Mouse (Mus musculus): ENCODE measurements at regions not wholly inside any gene's neighbourhood (a gene's known extent, or its start where the extent isn't known, plus 50 kb on each side); places are given as distances from the start of the nearest gene placed in this dataset.

DNA sequence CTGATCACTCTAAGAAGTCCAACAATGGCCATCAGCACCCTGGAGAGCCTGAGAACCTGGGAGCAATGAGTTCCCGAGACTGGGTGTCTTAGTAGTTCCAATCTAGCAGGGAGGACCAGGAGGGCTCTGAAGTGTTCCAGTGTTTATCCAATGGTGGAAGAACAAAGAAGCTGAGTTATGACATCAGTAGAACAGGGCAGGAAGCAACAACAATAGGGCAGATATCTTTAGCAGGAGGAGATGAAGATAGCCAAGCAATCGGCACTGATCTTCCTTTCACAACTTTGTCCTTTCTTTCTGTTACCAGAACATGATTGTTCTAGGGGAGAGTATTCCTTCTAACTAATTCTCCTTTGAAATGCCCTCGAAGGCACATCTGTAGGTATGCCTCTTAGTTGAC, 355.0 kb downstream of the Btg1 start:
- WGBS, result 73% methylated on average over 3 of the region's 3 CpGs
- H3K4me3 ChIP-seq (ENCODE audit: insufficient read depth, low read depth, low read length), result no peak overlapping the region
- TF ChIP-seq POLR2A (IDR thresholded peaks at IDR 0.05; ENCODE audit: low read depth, low read length) (no peak), CTCF (conservative IDR thresholded peaks at IDR 0.05; ENCODE audit: insufficient read depth, insufficient read length, low read depth, low read length) (no peak)

GRCm38 (mm10) chr10:96974326-96974977, 357.6 kb downstream of the Btg1 start:
- Histone ChIP-seq H3K36me3 (ENCODE audit: control insufficient read depth, insufficient read depth, low read length) (no peaks in the 10 kb centered on the region), H3K27me3 (replicated peaks; ENCODE audit: control insufficient read depth, insufficient read depth, low read length) (no peaks in the 10 kb centered on the region), H3K4me3 (ENCODE audit: insufficient read depth, low read depth, low read length) (no peak overlapping the region), H3K4me1 (ENCODE audit: control insufficient read depth, insufficient read depth, low read length) (no peaks in the 10 kb centered on the region), H3K27ac (ENCODE audit: insufficient read depth, low read depth, low read length) (no peak overlapping the region)
- TF ChIP-seq CTCF (conservative IDR thresholded peaks at IDR 0.05; ENCODE audit: insufficient read depth, insufficient read length, low read depth, low read length) (no peak), POLR2A (IDR thresholded peaks at IDR 0.05; ENCODE audit: low read depth, low read length) (no peak)
- no peak for DNase-seq
- 70% methylated on average over 2 of the region's 2 CpGs for WGBS

More for the DNA sequence above, 355.0 kb downstream of the Btg1 start:
- DNase-seq, result no peak
- Histone ChIP-seq H3K4me1 (ENCODE audit: control insufficient read depth, insufficient read depth, low read length) (no peaks in the 10 kb centered on the region), H3K27me3 (replicated peaks; ENCODE audit: control insufficient read depth, insufficient read depth, low read length) (no peaks in the 10 kb centered on the region), H3K27ac (ENCODE audit: insufficient read depth, low read depth, low read length) (no peak overlapping the region), H3K36me3 (ENCODE audit: control insufficient read depth, insufficient read depth, low read length) (no peaks in the 10 kb centered on the region)

DNA sequence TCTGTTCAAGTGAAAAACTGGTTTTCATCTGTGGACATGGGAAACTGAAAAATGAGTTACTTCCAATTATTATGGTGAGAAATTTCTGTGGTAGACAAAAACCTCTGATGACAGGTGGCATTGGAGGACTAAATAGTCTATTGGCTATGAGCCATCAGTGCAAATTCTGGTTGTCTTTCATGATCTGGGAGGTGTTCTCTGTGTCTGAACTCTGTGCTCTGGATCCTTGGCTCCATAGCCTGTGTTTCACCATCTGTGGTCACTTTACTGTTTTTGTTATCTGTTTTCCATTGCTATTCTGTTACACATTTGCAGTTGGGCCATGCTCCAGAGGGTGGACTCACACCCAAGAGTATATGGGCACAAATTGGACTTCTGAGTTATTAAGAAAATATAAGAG, 359.9 kb downstream of the Btg1 start:
- DNase-seq, result no peak
- Histone ChIP-seq H3K4me1 (ENCODE audit: control insufficient read depth, insufficient read depth, low read length) (no peaks in the 10 kb centered on the region), H3K36me3 (ENCODE audit: control insufficient read depth, insufficient read depth, low read length) (no peaks in the 10 kb centered on the region), H3K4me3 (ENCODE audit: insufficient read depth, low read depth, low read length) (no peak overlapping the region), H3K27me3 (replicated peaks; ENCODE audit: control insufficient read depth, insufficient read depth, low read length) (no peaks in the 10 kb centered on the region), H3K27ac (ENCODE audit: insufficient read depth, low read depth, low read length) (no peak overlapping the region)
- TF ChIP-seq CTCF (conservative IDR thresholded peaks at IDR 0.05; ENCODE audit: insufficient read depth, insufficient read length, low read depth, low read length) (no peak), POLR2A (IDR thresholded peaks at IDR 0.05; ENCODE audit: low read depth, low read length) (no peak)

GRCm38 (mm10) chr10:96980494-96980831, 363.7 kb downstream of the Btg1 start:
- no peak for DNase-seq
- whole genome bisulfite sequencing, result 82% methylated on average over 3 of the region's 3 CpGs
- TF ChIP-seq POLR2A (IDR thresholded peaks at IDR 0.05; ENCODE audit: low read depth, low read length) (no peak), CTCF (conservative IDR thresholded peaks at IDR 0.05; ENCODE audit: insufficient read depth, insufficient read length, low read depth, low read length) (no peak)
- H3K4me1 ChIP-seq (ENCODE audit: control insufficient read depth, insufficient read depth, low read length), result no peaks in the 10 kb centered on the region
- H3K4me3 ChIP-seq (ENCODE audit: insufficient read depth, low read depth, low read length), result no peak overlapping the region
- H3K27ac ChIP-seq (ENCODE audit: insufficient read depth, low read depth, low read length), result no peak overlapping the region
- no peaks in the 10 kb centered on the region for H3K27me3 ChIP-seq (replicated peaks; ENCODE audit: control insufficient read depth, insufficient read depth, low read length)
- no peaks in the 10 kb centered on the region for H3K36me3 ChIP-seq (ENCODE audit: control insufficient read depth, insufficient read depth, low read length)

DNA sequence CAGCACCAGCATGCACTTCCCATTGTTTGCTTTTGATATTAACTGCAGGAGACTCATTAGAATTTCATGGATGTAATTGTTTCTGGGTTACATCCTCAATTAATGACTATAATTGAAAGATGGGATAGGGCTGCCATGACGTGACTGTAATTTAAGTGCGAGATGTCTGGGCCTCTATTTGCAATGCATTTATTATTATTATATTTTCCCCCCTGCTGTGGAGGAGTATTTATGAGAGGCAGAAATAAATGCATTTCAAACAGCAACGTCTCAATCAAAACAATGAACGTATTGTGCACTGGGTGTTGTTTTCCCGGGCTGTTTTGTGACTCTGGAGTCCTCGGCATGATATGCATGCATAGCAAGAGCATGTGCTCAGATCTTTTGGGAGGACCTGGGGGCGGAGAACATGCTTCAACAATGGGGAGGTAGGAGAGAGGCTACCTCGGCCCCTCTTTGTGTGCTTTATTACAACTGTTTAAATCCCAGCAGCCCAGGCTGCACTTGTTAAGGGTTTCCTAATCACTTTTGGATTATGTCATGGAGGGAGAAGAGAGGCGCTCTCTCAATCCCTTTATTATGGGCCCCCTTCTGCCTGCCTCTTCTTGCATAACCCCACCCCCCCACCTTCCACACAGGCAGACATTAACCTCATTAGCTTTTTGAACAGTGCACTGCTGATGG, 364.2 kb downstream of the Btg1 start:
- no peak overlapping the region for H3K27ac ChIP-seq (ENCODE audit: insufficient read depth, low read depth, low read length)
- H3K36me3 ChIP-seq (ENCODE audit: control insufficient read depth, insufficient read depth, low read length), result no peaks in the 10 kb centered on the region
- no peaks in the 10 kb centered on the region for H3K27me3 ChIP-seq (replicated peaks; ENCODE audit: control insufficient read depth, insufficient read depth, low read length)
- H3K4me3 ChIP-seq (ENCODE audit: insufficient read depth, low read depth, low read length), result no peak overlapping the region
- no peaks in the 10 kb centered on the region for H3K4me1 ChIP-seq (ENCODE audit: control insufficient read depth, insufficient read depth, low read length)
- 70% methylated on average over 9 of the region's 9 CpGs for WGBS
- no peak for DNase-seq
- TF ChIP-seq CTCF (conservative IDR thresholded peaks at IDR 0.05; ENCODE audit: insufficient read depth, insufficient read length, low read depth, low read length) (no peak), POLR2A (IDR thresholded peaks at IDR 0.05; ENCODE audit: low read depth, low read length) (no peak)

DNA sequence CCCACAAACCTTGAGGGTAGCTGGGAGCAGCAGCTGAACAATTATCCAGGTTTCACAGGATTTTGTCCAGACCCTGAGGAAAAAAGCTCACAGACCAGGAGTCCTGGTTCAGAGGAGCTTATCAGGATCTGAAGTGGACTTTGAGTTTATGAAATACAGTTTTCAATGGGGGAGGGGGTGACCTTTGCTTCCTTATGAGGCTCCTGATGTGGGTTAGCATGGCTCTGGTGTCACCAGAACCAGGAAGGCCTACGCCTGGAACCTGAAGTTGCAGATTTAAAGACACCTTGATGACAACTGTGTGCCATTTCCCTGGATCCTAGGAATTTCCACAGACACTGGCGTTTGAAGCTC, 364.7 kb downstream of the Btg1 start:
- 92% methylated on average over 2 of the region's 2 CpGs for WGBS

GRCm38 (mm10) chr10:97000871-97001270, 384.1 kb downstream of the Btg1 start:
- H3K27me3 ChIP-seq (replicated peaks; ENCODE audit: control insufficient read depth, insufficient read depth, low read length), result no peaks in the 10 kb centered on the region
- no peak for TF ChIP-seq CTCF (conservative IDR thresholded peaks at IDR 0.05; ENCODE audit: insufficient read depth, insufficient read length, low read depth, low read length)
- no peak for TF ChIP-seq POLR2A (IDR thresholded peaks at IDR 0.05; ENCODE audit: low read depth, low read length)
- no peak overlapping the region for H3K4me3 ChIP-seq (ENCODE audit: insufficient read depth, low read depth, low read length)
- H3K36me3 ChIP-seq (ENCODE audit: control insufficient read depth, insufficient read depth, low read length), result no peaks in the 10 kb centered on the region
- no peak for DNase-seq
- no peak overlapping the region for H3K27ac ChIP-seq (ENCODE audit: insufficient read depth, low read depth, low read length)
- no peaks in the 10 kb centered on the region for H3K4me1 ChIP-seq (ENCODE audit: control insufficient read depth, insufficient read depth, low read length)

More for the DNA sequence above, 364.7 kb downstream of the Btg1 start:
- no peak for DNase-seq
- H3K27ac ChIP-seq (ENCODE audit: insufficient read depth, low read depth, low read length), result no peak overlapping the region
- no peak for TF ChIP-seq CTCF (conservative IDR thresholded peaks at IDR 0.05; ENCODE audit: insufficient read depth, insufficient read length, low read depth, low read length)
- no peak for TF ChIP-seq POLR2A (IDR thresholded peaks at IDR 0.05; ENCODE audit: low read depth, low read length)
- no peaks in the 10 kb centered on the region for H3K4me1 ChIP-seq (ENCODE audit: control insufficient read depth, insufficient read depth, low read length)
- H3K27me3 ChIP-seq (replicated peaks; ENCODE audit: control insufficient read depth, insufficient read depth, low read length), result no peaks in the 10 kb centered on the region
- no peaks in the 10 kb centered on the region for H3K36me3 ChIP-seq (ENCODE audit: control insufficient read depth, insufficient read depth, low read length)
- no peak overlapping the region for H3K4me3 ChIP-seq (ENCODE audit: insufficient read depth, low read depth, low read length)

Data from kidney, adult 2 months (tissue).